Mouse (Mus musculus) kidney, embryonic 15.5 days (tissue): ENCODE measurements around the gene Gbf1. TPM values are rescaled to one million over a fixed set of nuclear protein-coding genes. Genes with fewer than 3 reads are reported as not detected.

Experiments
- ATAC-seq: fragments of 200-750 bp; cut with Nextera tagmentation; replicated peaks from 2 replicates; pipeline ENCODE4 v1.8.0; 2017; ENCODE audit warnings: moderate TSS enrichment; ENCODE audit not compliant: low FRiP score
- H3K27ac ChIP-seq: fragments of 300-500 bp; sonication (generic); 2 replicates; pipeline ENCODE4 v1.5.1; 2015; ENCODE audit warnings: mild to moderate bottlenecking, inconsistent platforms
- H3K27me3 ChIP-seq: fragments of 300-500 bp; sonication (generic); 2 replicates; pipeline ENCODE4 v1.6.1; 2015; ENCODE audit warnings: inconsistent platforms
- H3K36me3 ChIP-seq: fragments of 300-500 bp; sonication (generic); 2 replicates; pipeline ENCODE4 v1.6.1; 2015; ENCODE audit warnings: inconsistent platforms
- H3K4me1 ChIP-seq: fragments of 300-500 bp; sonication (generic); 2 replicates; pipeline ENCODE4 v1.6.1; 2015; ENCODE audit warnings: inconsistent platforms
- H3K4me2 ChIP-seq: fragments of 300-500 bp; sonication (generic); 2 replicates; pipeline ENCODE4 v1.6.1; 2015; ENCODE audit warnings: moderate library complexity, mild to moderate bottlenecking, inconsistent platforms
- H3K4me3 ChIP-seq: fragments of 300-500 bp; sonication (generic); replicated peaks from 2 replicates; pipeline ENCODE4 v1.5.1; 2015; ENCODE audit warnings: mild to moderate bottlenecking, inconsistent platforms
- H3K9ac ChIP-seq: fragments of 300-500 bp; sonication (generic); 2 replicates; pipeline ENCODE4 v1.6.1; 2015; ENCODE audit warnings: mild to moderate bottlenecking, inconsistent platforms
- H3K9me3 ChIP-seq: fragments of 300-500 bp; sonication (generic); replicated peaks from 2 replicates; pipeline ENCODE4 v1.6.1; 2016; ENCODE audit warnings: inconsistent platforms
- WGBS: fragments of 180-500 bp; shearing (Covaris S2); methylation state at CpG from one replicate; pipeline ENCODE4 v1.1.7; 2015; ENCODE audit warnings: mixed read lengths; 5-methylcytosine and 5-hydroxymethylcytosine counted together
- polyA plus RNA-seq: library from polyadenylated mRNA; unstranded; fragments of >200 nt; fragmentation: Nextera tagmentation; extraction: Ambion mirVana; gene quantifications from 2 replicates; pipeline ENCODE4 v1.2.1, GENCODE M21; 2015

Gbf1 gene
- polyA plus RNA-seq, 1 experiment from 2014 or later: 51.0 TPM

GRCm38 (mm10) chr19:46329031-46329641 is 176.8 kb downstream of the Gbf1 start:
- H3K9ac ChIP-seq: peak overlapping the region; percentile 50
- H3K4me2 ChIP-seq: peak overlapping the region; percentile 86
- peak; percentile 11 for ATAC-seq
- peak overlapping the region; percentile 89 for H3K27ac ChIP-seq
- H3K36me3 ChIP-seq: peaks cover 24% of the 10 kb centered on the region
- no peaks in the 10 kb centered on the region for H3K9me3 ChIP-seq
- H3K4me1 ChIP-seq: peaks cover 33% of the 10 kb centered on the region
- H3K27me3 ChIP-seq: peaks cover 34% of the 10 kb centered on the region
- peak overlapping the region; percentile 59 for H3K4me3 ChIP-seq
- 1% methylated on average over 54 of the region's 54 CpGs for WGBS

DNA sequence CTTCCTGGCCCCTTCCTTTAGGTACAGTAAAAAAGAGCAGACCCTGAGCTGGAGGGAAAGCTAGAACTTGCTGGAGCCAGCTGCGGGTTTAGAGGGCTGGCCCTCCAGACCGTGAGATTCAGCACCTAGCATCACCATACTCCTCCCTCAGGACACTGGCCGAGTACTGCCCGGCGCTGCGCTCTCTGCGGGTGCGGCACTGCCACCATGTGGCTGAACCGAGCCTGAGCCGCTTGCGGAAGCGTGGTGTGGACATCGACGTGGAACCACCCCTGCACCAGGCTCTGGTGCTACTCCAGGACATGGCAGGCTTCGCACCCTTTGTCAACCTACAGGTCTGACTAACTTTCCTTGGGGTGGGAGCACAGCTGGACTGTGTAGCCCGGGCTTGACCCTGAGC is 177.6 kb downstream of the Gbf1 start:
- peak; percentile 66 for ATAC-seq
- no peak overlapping the region for H3K27ac ChIP-seq
- peaks cover 26% of the 10 kb centered on the region for H3K27me3 ChIP-seq
- 5% methylated on average over 16 of the region's 16 CpGs for WGBS
- H3K9me3 ChIP-seq: no peaks in the 10 kb centered on the region
- H3K4me1 ChIP-seq: peaks cover 33% of the 10 kb centered on the region
- peaks cover 24% of the 10 kb centered on the region for H3K36me3 ChIP-seq
- peak overlapping the region; percentile 86 for H3K4me2 ChIP-seq
- H3K4me3 ChIP-seq: peak overlapping the region; percentile 59
- no peak overlapping the region for H3K9ac ChIP-seq

DNA sequence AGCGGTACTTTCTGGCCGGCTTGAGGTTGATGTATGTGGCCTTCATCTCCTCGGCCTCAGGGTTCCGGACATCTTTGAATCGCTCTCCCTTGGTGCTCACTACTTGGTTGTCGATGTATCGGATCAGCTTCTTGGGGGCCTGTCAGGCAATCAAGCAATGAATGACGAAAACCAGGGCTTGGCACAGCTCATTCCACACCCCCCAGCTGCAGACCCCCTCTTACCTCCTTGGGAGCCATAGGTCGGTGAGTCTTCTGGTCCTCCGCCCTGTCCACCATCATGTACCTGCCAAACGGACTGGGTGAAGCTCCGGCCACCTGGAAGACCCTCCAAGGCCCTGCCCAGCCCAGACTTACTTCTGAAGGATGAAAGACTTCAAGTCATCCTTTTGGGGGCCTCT is 178.4 kb downstream of the Gbf1 start:
- WGBS: 90% methylated on average over 12 of the region's 12 CpGs

DNA sequence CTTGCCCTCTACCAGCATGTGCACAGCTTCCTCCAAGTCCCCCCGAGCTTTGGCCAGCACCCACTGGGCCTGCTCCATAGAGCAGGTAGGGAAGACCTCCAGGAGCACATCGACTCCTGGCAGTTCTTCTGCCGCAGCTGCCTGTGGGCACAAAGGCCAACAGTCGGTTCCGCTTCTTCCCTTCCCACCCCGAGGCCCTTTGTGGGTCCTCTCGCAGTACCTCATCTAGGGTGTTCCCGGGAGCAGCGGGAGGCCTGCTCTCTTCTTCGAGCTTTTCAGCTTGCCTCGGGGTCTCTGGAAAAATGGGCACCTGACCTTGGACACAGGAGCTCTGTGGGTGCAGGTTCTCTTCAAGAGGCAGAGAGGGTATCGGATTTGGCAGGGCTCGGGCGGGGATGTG is 179.0 kb downstream of the Gbf1 start:
- H3K36me3 ChIP-seq: peaks cover 24% of the 10 kb centered on the region
- no peak for ATAC-seq
- no peak overlapping the region for H3K4me3 ChIP-seq
- H3K9ac ChIP-seq: no peak overlapping the region
- peaks cover 12% of the 10 kb centered on the region for H3K27me3 ChIP-seq
- no peak overlapping the region for H3K4me2 ChIP-seq
- peaks cover 33% of the 10 kb centered on the region for H3K4me1 ChIP-seq
- 91% methylated on average over 14 of the region's 14 CpGs for WGBS
- H3K27ac ChIP-seq: no peak overlapping the region
- no peaks in the 10 kb centered on the region for H3K9me3 ChIP-seq

More for the DNA sequence above, 178.4 kb downstream of the Gbf1 start:
- no peak for ATAC-seq
- Histone ChIP-seq H3K36me3 (peaks cover 24% of the 10 kb centered on the region), H3K9me3 (no peaks in the 10 kb centered on the region), H3K4me1 (peaks cover 33% of the 10 kb centered on the region), H3K4me3 (no peak overlapping the region), H3K27me3 (peaks cover 19% of the 10 kb centered on the region), H3K9ac (no peak overlapping the region), H3K4me2 (no peak overlapping the region), H3K27ac (no peak overlapping the region)

GRCm38 (mm10) chr19:46331936-46332335 is 179.6 kb downstream of the Gbf1 start:
- H3K4me3 ChIP-seq: no peak overlapping the region
- no peak overlapping the region for H3K27ac ChIP-seq
- peaks cover 24% of the 10 kb centered on the region for H3K36me3 ChIP-seq
- H3K9ac ChIP-seq: no peak overlapping the region
- 86% methylated on average over 3 of the region's 3 CpGs for WGBS
- peaks cover 33% of the 10 kb centered on the region for H3K4me1 ChIP-seq
- H3K9me3 ChIP-seq: no peaks in the 10 kb centered on the region
- no peak overlapping the region for H3K4me2 ChIP-seq
- no peak for ATAC-seq
- peaks cover 6% of the 10 kb centered on the region for H3K27me3 ChIP-seq

- WGBS: 77% methylated on average over 7 of the region's 7 CpGs
- no peak overlapping the region for H3K9ac ChIP-seq
- ATAC-seq: no peak
Observed at GRCm38 (mm10) chr19:46332721-46333339, 180.5 kb downstream of the Gbf1 start.

GRCm38 (mm10) chr19:46333906-46334305 is 181.6 kb downstream of the Gbf1 start:
- Histone ChIP-seq H3K4me3 (no peak overlapping the region), H3K27ac (no peak overlapping the region), H3K27me3 (no peaks in the 10 kb centered on the region), H3K36me3 (peaks cover 24% of the 10 kb centered on the region), H3K4me1 (peaks cover 32% of the 10 kb centered on the region), H3K4me2 (no peak overlapping the region), H3K9ac (no peak overlapping the region), H3K9me3 (no peaks in the 10 kb centered on the region)
- no peak for ATAC-seq
- WGBS: 85% methylated on average over 3 of the region's 3 CpGs

More at GRCm38 (mm10) chr19:46332721-46333339, 180.5 kb downstream of the Gbf1 start:
- H3K27me3 ChIP-seq: no peaks in the 10 kb centered on the region
- H3K36me3 ChIP-seq: peaks cover 24% of the 10 kb centered on the region
- H3K4me3 ChIP-seq: no peak overlapping the region
- H3K9me3 ChIP-seq: no peaks in the 10 kb centered on the region
- peaks cover 33% of the 10 kb centered on the region for H3K4me1 ChIP-seq
- no peak overlapping the region for H3K27ac ChIP-seq
- H3K4me2 ChIP-seq: no peak overlapping the region

Other genes starting within 250 kb of the Gbf1 start
- 18.6 and 18.8 TPM in 2 replicates for gene Armh3, start 154.0 kb upstream of the Gbf1 start, polyA plus RNA-seq
- 8.3 and 8.9 TPM in 2 replicates for gene Hps6, start 149.0 kb upstream of the Gbf1 start, polyA plus RNA-seq
- 33.3 and 44.6 TPM in 2 replicates for gene Pprc1, start 107.6 kb upstream of the Gbf1 start, polyA plus RNA-seq
- gene Ldb1, start 107.3 kb upstream of the Gbf1 start, polyA plus RNA-seq: 83.4 and 91.9 TPM in 2 replicates
- 99.4 and 101 TPM in 2 replicates for gene Nolc1, start 76.6 kb upstream of the Gbf1 start, polyA plus RNA-seq
- gene Elovl3, start 20.6 kb upstream of the Gbf1 start, polyA plus RNA-seq: not detected in 2 replicates
- 0.48 and 0.85 TPM in 2 replicates for gene Pitx3, start 4.2 kb upstream of the Gbf1 start, polyA plus RNA-seq
- 8.3 and 9.8 TPM in 2 replicates for gene Nfkb2, start 151.8 kb downstream of the Gbf1 start, polyA plus RNA-seq
- 3.9 and 7.2 TPM in 2 replicates for gene Psd, start 174.6 kb downstream of the Gbf1 start, polyA plus RNA-seq
- 18.2 and 20.1 TPM in 2 replicates for gene Fbxl15, start 175.7 kb downstream of the Gbf1 start, polyA plus RNA-seq
- 158 and 177 TPM in 2 replicates for gene Cuedc2, start 186.2 kb downstream of the Gbf1 start, polyA plus RNA-seq
- gene Mfsd13a, start 188.6 kb downstream of the Gbf1 start, polyA plus RNA-seq: 12.5 and 15.0 TPM in 2 replicates
- gene 2310034G01Rik, start 197.8 kb downstream of the Gbf1 start, polyA plus RNA-seq: 2.0 and 2.6 TPM in 2 replicates
- 122 and 136 TPM in 2 replicates for gene Actr1a, start 243.2 kb downstream of the Gbf1 start, polyA plus RNA-seq
- gene Sufu, start 244.4 kb downstream of the Gbf1 start, polyA plus RNA-seq: 42.3 and 46.5 TPM in 2 replicates